In genomic region chr11:69266253-69266652, GRCm38 (mm10) we compare ENCODE assay signal across 9 mouse cellular contexts. TPM values are rescaled to one million over a fixed set of nuclear protein-coding genes. Genes with fewer than 3 reads are reported as not detected.
A peak's percentile ranks its signal among the peaks of the same experiment; 100 is the strongest.
DNase-seq lines count a peak whose midpoint lies in the region; ATAC-seq and TF ChIP-seq lines count a peak whose summit lies in the region.
"Had no signal": no experiment of that assay in that cellular context is flagged by ENCODE, and none has a peak within 500 bp of the region (broad histone marks: within the 10 kb centered on the region; RNA-seq: fewer than 3 reads in every experiment).

No protein-coding gene starts in this region.

- no peak for TF ChIP-seq POLR2A in brain, embryonic 14.5 days (IDR thresholded peaks at IDR 0.05; ENCODE audit: borderline replicate concordance, extremely low read depth, insufficient read depth, insufficient read length, poor library complexity, severe bottlenecking)

- no peak overlapping the region for H3K27ac ChIP-seq in hindbrain, embryonic 12.5 days

- peak; percentile 90 for ATAC-seq in frontal cortex, adult (ENCODE audit: low TSS enrichment)
- peak; percentile 64; the same call in 1 of the 2 replicates for ATAC-seq in hindbrain, embryonic 12.5 days (ENCODE audit: low FRiP score)

- WGBS in hindbrain, embryonic 12.5 days: 19% methylated on average over 10 of the region's 10 CpGs

- peak overlapping the region; percentile 37; the same call in 1 of the 2 replicates for H3K9ac ChIP-seq in hindbrain, embryonic 12.5 days

- H3K4me3 ChIP-seq in hindbrain, embryonic 12.5 days: no peak overlapping the region

- no peak for TF ChIP-seq CTCF in brain, embryonic 14.5 days (IDR thresholded peaks at IDR 0.05; ENCODE audit: borderline replicate concordance, extremely low read depth, insufficient read depth, insufficient read length)

- H3K4me1 ChIP-seq in hindbrain, embryonic 12.5 days: peaks cover 12% of the 10 kb centered on the region

- no peaks in the 10 kb centered on the region for H3K36me3 ChIP-seq in hindbrain, embryonic 12.5 days

- no peaks in the 10 kb centered on the region for H3K9me3 ChIP-seq in hindbrain, embryonic 12.5 days (replicated peaks)

- H3K4me2 ChIP-seq in hindbrain, embryonic 12.5 days (replicated peaks): peak overlapping the region; percentile 33

- intact Hi-C loops in heart, postnatal 25 days (cut with DNase I): loop anchor here (5.0 to 10.0 kb wide), 2 partner anchors 56 to 349 kb away; partner anchors contain the start of genes Cntrob, Shbg and Trappc1
- intact Hi-C loops in left cerebral cortex, postnatal 25 days (cut with DNase I): loop anchor here (2.0 kb wide), 1 partner anchor 101 kb away; no protein-coding TSS in a partner anchor

- H3K27me3 ChIP-seq in hindbrain, embryonic 12.5 days: peaks cover 7% of the 10 kb centered on the region; the same call in 1 of the 2 replicates

- DNase-seq in heart, adult 11 months: peak; percentile 96
- DNase-seq in heart, postnatal 25 days (ENCODE audit: low spot score): no peak
- DNase-seq in brain, embryonic 14.5 days (ENCODE audit: low read depth): peak; percentile 93
- peak; percentile 80 to 97 for DNase-seq in left cerebral cortex, postnatal 25 days (ENCODE audit: low spot score in 2 of 2)
- DNase-seq in right cerebral cortex, adult 2 months (ENCODE audit: low spot score in 2 of 2): peak; percentile 82 to 85
- DNase-seq in urinary bladder, postnatal 10 days (ENCODE audit: low spot score): no peak

RNA-seq across cellular contexts. Expression of gene Gucy2e, which starts 29.4 kb away (rescaled TPM):
- total RNA-seq in heart, postnatal 25 days (2021): 1 to 10 TPM; 1.4 to 1.5 TPM
- 0.20 and 0.25 TPM in 2 replicates for polyA plus RNA-seq in brain, embryonic 14.5 days (2012; rRNA removed)
- polyA plus RNA-seq in hindbrain, embryonic 12.5 days (2016; fragmentation: Nextera tagmentation; extraction: Ambion mirVana): 0.04 and 0.13 TPM in 2 replicates
- total RNA-seq in left cerebral cortex, postnatal 25 days (2021): under 1 TPM; 0.80 to 0.94 TPM
- polyA plus RNA-seq: liver, embryonic 16.5 days had no signal

RNA-seq across cellular contexts. Expression of gene Cntrob, which starts 57.3 kb away (rescaled TPM):
- total RNA-seq in heart, postnatal 25 days (2021): 1 to 10 TPM; 2.6 to 5.3 TPM
- 42.2 and 54.4 TPM in 2 replicates for polyA plus RNA-seq in brain, embryonic 14.5 days (2012; rRNA removed)
- 30.2 and 37.0 TPM in 2 replicates for polyA plus RNA-seq in hindbrain, embryonic 12.5 days (2016; fragmentation: Nextera tagmentation; extraction: Ambion mirVana)
- 10 to 100 TPM; 14.2 to 18.3 TPM for total RNA-seq in left cerebral cortex, postnatal 25 days (2021)

RNA-seq across cellular contexts. Expression of gene Trappc1, which starts 57.5 kb away (rescaled TPM):
- total RNA-seq in heart, postnatal 25 days (2021): 10 to 100 TPM; 48.0 to 53.0 TPM
- polyA plus RNA-seq in brain, embryonic 14.5 days (2012; rRNA removed): 116 and 118 TPM in 2 replicates
- polyA plus RNA-seq in hindbrain, embryonic 12.5 days (2016; fragmentation: Nextera tagmentation; extraction: Ambion mirVana): 165 and 191 TPM in 2 replicates
- 10 to 100 TPM; 59.0 to 60.5 TPM for total RNA-seq in left cerebral cortex, postnatal 25 days (2021)

RNA-seq across cellular contexts. Expression of gene Kcnab3, which starts 59.8 kb away (rescaled TPM):
- under 1 TPM; 0.22 to 0.29 TPM for total RNA-seq in heart, postnatal 25 days (2021)
- polyA plus RNA-seq in brain, embryonic 14.5 days (2012; rRNA removed): 7.0 and 8.7 TPM in 2 replicates
- polyA plus RNA-seq in hindbrain, embryonic 12.5 days (2016; fragmentation: Nextera tagmentation; extraction: Ambion mirVana): 5.0 and 5.4 TPM in 2 replicates
- total RNA-seq in left cerebral cortex, postnatal 25 days (2021): 10 to 100 TPM; 67.1 to 68.0 TPM

Comparison
In these comparisons a context has a peak if more than half of its experiments do, and no peak if none do; other contexts are left out.
1. DNase-seq: peak in heart, adult 11 months (single experiment), brain, embryonic 14.5 days (single experiment), left cerebral cortex, postnatal 25 days (2 of 2) and right cerebral cortex, adult 2 months (2 of 2); none in heart, postnatal 25 days (single experiment) and urinary bladder, postnatal 10 days (single experiment).